Mouse (Mus musculus) megakaryocyte, embryonic 14.5 days (primary cell): ENCODE results near the gene Xrra1. TPM values are rescaled to one million over a fixed set of nuclear protein-coding genes. Genes with fewer than 3 reads are reported as not detected.

ENCODE experiments used
- H3K27me3 ChIP-seq: replicated peaks from 2 replicates; pipeline ENCODE3; 2012; ENCODE audit warnings: inconsistent platforms
- H3K36me3 ChIP-seq: replicated peaks from 2 replicates; pipeline ENCODE3; 2012; ENCODE audit warnings: low read length, inconsistent platforms, mixed read lengths
- H3K4me1 ChIP-seq: 2 replicates; pipeline ENCODE4 v1.6.1; 2012; ENCODE audit warnings: inconsistent platforms
- H3K4me3 ChIP-seq: replicated peaks from 2 replicates; pipeline ENCODE3; 2012; ENCODE audit warnings: moderate library complexity, mild to moderate bottlenecking, inconsistent platforms
- H3K9me3 ChIP-seq: 2 replicates; pipeline ENCODE4 v1.6.1; 2012; ENCODE audit warnings: inconsistent platforms
- FLI1 ChIP-seq: IDR thresholded peaks from 2 replicates; pipeline ENCODE4 v1.6.1; 2012; ENCODE audit warnings: low read length, inconsistent platforms, mixed read lengths
- GATA1 ChIP-seq: IDR thresholded peaks from 3 replicates; pipeline ENCODE4 v1.6.1; 2012; ENCODE audit warnings: mixed read lengths, low read length, inconsistent platforms, borderline replicate concordance
- polyA plus RNA-seq: library from polyadenylated mRNA; stranded (reverse); fragments of >175 nt; gene quantifications from 2 replicates; pipeline ENCODE4 v1.2.3, GENCODE M21; 2012; ENCODE audit warnings: low replicate concordance; ENCODE audit not compliant: insufficient read depth

Xrra1 gene
- polyA plus RNA-seq, 1 experiment: 0.08 TPM

DNA sequence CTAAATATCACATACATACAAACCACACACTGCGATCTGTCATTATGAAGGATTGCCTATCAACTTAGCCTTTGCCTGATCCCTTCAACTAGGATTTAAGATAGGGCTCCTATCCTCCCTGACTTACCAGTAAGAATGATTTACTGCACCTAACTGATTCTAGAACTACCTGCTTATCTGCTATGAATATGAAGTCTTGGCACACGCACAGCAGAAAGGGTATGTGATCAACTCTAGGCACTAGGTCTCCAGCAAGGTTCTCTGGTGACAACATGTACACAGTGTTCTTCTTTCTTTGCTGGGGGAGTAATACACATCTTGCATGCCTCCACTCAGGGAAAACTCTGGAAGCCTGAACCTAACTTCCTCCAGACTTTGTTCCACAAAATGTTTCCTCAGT is 102.6 kb downstream of the Xrra1 start:
- Histone ChIP-seq H3K4me1 (peaks cover 65% of the 10 kb centered on the region), H3K36me3 (peaks cover 16% of the 10 kb centered on the region), H3K27me3 (no peaks in the 10 kb centered on the region), H3K9me3 (no peaks in the 10 kb centered on the region), H3K4me3 (no peak overlapping the region)
- TF ChIP-seq GATA1: no peak
- TF ChIP-seq FLI1: no peak

DNA sequence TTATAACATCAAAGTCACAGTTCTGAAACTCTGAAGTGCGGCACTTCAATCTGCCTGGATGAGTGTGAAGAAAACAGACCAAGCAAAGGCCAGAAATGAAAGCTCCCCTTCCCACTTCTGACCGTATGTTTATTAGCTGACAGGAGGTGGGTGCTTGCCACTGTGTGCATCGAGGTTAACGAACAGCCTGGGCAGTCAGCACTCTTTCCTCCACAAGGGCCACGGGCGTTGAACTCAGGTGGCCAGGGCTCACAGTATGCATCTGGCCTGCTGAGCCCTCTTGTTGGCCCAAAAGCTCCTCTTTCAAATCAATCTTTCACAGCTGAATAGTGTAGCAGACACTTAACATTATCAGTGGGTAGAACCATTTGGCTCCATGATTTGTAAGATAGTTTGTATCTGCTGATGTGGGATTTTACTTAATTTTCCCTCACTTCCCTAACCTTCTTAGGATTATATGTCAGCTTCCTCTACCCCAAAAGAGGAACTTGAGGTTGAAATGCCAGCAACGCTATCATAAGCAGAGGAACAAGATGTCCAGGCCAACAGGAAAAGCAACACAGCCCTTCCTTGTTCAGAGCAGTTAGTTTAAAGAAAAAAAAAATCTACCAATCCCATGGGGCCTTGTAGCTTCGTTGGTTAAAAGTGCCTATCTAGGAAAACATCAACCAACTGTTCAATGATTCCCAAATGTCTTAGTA is 103.8 kb downstream of the Xrra1 start:
- H3K4me1 ChIP-seq: peaks cover 66% of the 10 kb centered on the region
- no peaks in the 10 kb centered on the region for H3K27me3 ChIP-seq
- peaks cover 23% of the 10 kb centered on the region for H3K36me3 ChIP-seq
- H3K4me3 ChIP-seq: peak overlapping the region; percentile 70
- TF ChIP-seq FLI1 (no peak), GATA1 (no peak)
- H3K9me3 ChIP-seq: no peaks in the 10 kb centered on the region

DNA sequence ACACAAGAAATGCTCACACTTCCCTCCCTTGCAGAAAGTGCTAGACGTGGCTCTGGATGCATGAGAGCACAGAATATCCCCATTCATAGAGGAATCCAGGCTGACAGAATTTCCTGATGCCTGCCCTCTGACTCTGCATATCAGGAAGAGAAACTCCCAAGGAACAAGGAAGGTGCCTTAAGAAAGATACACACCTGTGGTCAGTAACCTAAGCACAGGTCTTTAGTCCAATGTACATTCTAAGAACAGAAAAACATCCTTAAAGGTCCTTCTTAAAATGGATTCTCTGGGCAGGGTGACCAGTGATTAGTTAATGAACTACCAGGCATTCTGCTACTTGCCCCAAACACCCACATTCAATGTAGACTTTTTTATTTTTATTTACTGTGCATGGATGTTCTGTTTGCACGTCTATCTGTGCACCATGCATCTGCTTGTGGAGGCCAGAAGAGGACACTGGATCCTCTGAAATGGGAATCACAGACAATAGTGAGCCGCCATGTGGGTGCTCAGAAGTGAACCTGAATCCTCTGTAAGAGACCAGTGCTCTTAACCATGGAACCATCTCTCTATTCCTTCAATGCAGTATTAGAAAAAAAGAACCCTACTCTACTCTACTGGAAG is 104.4 kb downstream of the Xrra1 start:
- H3K27me3 ChIP-seq: no peaks in the 10 kb centered on the region
- H3K4me3 ChIP-seq: peak overlapping the region; percentile 21
- peaks cover 66% of the 10 kb centered on the region for H3K4me1 ChIP-seq
- no peaks in the 10 kb centered on the region for H3K9me3 ChIP-seq
- peaks cover 30% of the 10 kb centered on the region for H3K36me3 ChIP-seq
- TF ChIP-seq FLI1 (no peak), GATA1 (no peak)

DNA sequence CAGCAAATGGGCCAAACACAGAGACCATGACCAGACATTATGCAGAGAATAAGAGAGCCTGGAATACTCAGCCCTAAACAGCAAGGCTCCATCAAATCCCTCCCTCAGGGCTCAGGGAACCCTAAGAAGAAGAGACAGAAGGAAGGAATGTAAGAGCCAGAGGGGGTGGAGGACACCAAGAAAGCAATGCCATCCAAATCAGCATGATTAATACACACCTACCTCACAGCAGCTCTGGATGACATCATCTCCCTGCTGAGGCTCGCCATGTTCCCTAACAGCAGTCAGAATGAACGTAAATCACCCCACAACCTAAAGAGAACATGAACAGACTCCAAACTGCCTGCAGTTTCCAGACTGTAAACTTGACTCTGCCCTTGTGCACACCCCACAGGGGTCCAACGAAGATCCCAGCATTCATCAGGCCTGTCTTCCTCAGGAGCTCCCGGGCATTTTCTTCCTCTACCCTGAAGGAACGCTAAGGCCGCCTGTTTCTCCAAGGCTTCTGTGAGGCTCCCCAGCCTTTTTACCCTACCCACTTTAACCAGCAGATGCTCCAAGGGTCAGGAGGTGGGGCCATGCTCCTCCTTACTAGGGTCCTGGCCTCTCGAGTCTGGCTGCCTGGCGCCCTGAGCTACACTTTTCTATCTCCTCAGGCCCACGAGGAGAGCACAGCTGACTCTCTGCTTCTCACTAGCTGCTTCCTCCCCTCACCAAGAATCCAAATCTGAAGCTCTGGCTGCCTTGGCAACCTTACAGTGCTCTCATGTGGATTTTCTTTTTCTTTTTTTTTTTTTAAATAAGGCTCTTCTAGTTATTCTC is 106.3 kb downstream of the Xrra1 start:
- Histone ChIP-seq H3K9me3 (0 out of 2 replicates have a peak, but pooled peaks cover 3% of the 10 kb centered on the region), H3K36me3 (peaks cover 35% of the 10 kb centered on the region), H3K4me3 (no peak overlapping the region), H3K27me3 (no peaks in the 10 kb centered on the region), H3K4me1 (peaks cover 74% of the 10 kb centered on the region)
- TF ChIP-seq FLI1 (no peak), GATA1 (no peak)

DNA sequence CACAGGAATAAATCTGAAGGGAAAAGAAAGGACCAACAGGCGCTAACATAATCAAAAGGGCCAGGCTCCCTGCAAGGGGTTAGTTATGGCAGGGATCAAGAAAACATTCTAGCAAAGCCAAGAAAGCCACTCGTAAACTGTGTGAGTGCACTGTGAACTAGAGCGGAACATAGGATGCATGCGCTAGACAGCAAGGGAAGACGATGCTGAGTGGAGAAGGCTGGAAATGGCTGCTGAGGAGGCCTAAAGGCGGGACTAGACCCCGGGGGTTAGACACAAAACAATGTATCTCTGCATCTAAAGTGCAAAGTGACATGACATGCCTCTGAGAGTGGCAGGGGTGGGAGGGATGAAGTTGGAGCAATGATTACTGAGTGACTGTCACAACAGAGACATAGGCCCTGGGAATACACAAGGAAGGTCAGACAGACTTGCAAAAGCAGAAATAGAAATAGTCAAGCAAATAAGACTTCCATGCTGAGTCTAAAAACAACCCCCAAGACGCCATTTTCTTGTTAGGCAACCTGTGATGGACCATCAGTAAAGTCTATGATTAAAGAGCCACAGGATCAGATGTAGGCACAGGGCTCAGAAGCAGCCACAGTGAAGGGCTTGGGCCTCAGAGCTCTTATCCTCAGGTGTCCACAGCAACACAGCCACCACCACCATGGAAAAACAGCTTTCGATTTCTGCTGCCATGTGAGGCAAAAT is 107.2 kb downstream of the Xrra1 start:
- H3K9me3 ChIP-seq: 0 out of 2 replicates have a peak, but pooled peaks cover 3% of the 10 kb centered on the region
- peaks cover 35% of the 10 kb centered on the region for H3K36me3 ChIP-seq
- no peak overlapping the region for H3K4me3 ChIP-seq
- H3K27me3 ChIP-seq: no peaks in the 10 kb centered on the region
- TF ChIP-seq GATA1: no peak
- TF ChIP-seq FLI1: no peak
- H3K4me1 ChIP-seq: peaks cover 67% of the 10 kb centered on the region

Other genes with a start within 250 kb of the Xrra1 start
- 0.04 TPM in 1 of 2 replicates, not detected in the other for gene Tpbgl, start 232.0 kb upstream of the Xrra1 start, polyA plus RNA-seq
- 4.3 TPM in 1 of 2 replicates, not detected in the other for gene Slco2b1, start 147.8 kb upstream of the Xrra1 start, polyA plus RNA-seq
- gene Olfr520, start 128.8 kb upstream of the Xrra1 start, polyA plus RNA-seq: not detected in 2 replicates
- not detected in 2 replicates for gene Olfr521, start 95.6 kb upstream of the Xrra1 start, polyA plus RNA-seq
- 0.49 and 0.83 TPM in 2 replicates for gene Neu3, start 30.7 kb upstream of the Xrra1 start, polyA plus RNA-seq
- 18.5 and 108 TPM in 2 replicates for gene Spcs2, start 4.3 kb downstream of the Xrra1 start, polyA plus RNA-seq
- 0.82 and 0.87 TPM in 2 replicates for gene Rnf169, start 121.3 kb downstream of the Xrra1 start, polyA plus RNA-seq
- gene Chrdl2, start 147.1 kb downstream of the Xrra1 start, polyA plus RNA-seq: 0.15 TPM in 1 of 2 replicates, not detected in the other